Mouse (Mus musculus): ENCODE results near the gene Ak1.

Ak1 gene

GRCm38 (mm10) chr2:32627266-32628043 lies 5.9 kb downstream of the Ak1 start:
- DNase-seq (ENCODE audit: low spot score in 2 of 2), result peak in 1 of 2 experiments; percentile 59

- no peak for DNase-seq (ENCODE audit: low spot score in 2 of 2)
Measured at GRCm38 (mm10) chr2:32628044-32628550, 6.5 kb downstream of the Ak1 start.

DNA sequence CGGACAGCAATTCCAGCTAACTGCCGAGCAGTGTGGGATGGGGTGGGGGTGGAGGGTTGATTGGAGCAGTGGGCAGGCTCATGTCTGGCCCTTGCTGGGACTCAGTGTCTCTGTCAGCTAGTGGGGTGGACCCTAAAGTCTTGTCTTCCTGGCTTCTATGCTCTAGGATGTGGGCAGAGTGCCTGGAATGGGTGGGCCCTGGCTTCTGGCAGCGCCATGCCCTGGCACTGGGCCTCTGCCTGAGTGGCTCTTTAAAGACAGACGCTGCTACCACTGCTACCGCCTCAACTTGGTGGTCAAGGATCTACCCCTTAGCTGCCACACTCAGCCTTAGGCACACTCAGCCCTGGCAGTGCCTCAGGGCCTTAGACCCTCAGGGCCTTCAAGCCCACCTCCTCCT lies 7.2 kb downstream of the Ak1 start:
- DNase-seq (ENCODE audit: low spot score in 2 of 2), result peak; percentile 85 to 88

DNA sequence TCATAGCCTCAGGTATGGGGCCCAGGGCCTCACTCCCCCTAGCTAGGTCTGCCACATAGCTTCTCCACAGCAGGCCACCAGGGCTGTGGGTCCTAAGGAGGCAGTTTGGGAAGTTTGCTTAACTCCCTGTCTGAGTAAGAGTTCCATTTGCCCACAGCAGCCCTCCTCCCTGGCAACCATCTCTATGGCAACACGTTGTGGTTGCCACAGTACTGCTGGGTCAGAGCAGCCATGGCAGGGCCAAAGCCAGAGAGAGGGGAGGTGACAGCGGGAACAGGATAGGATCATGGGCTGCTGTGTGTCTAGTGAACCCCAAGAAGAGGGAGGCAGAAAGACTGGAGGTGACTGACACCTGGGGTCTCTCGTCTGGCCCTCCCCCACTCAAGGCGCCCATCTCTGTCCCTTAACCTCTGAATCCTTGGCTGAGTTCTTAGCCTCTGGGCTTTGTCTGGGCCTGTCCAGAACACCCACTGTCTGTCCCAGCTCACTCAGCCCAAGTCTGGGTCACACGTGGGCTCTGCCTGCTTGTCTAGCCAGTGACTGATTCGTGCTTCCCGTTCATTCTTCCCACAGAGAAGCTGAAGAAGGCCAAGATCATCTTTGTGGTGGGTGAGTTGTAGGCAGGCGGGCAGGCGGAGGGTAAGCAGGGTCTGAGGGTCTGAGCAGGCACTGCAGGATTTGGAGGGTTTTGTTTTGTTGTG lies 7.9 kb downstream of the Ak1 start:
- peak; percentile 70 to 81 for DNase-seq (ENCODE audit: low spot score in 2 of 2)

GRCm38 (mm10) chr2:32630036-32630435 lies 8.5 kb downstream of the Ak1 start:
- DNase-seq (ENCODE audit: low spot score in 2 of 2), result no peak

DNA sequence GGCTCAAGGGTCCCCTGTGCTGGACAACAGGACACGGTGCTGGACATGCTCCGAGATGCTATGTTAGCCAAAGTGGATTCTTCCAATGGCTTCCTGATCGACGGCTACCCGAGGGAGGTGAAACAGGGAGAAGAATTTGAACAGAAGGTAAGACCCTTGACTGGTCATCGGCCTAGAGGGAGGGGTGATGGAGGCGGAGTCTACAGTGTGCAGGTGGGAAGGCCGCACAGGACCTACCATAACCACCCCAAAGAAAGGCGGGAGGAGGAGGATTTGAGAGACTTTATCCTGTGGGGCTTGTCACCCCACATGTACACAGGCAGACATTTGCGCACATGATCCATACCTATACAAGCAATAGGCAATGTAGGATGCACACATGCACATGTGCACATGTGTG lies 9.5 kb downstream of the Ak1 start:
- DNase-seq (ENCODE audit: low spot score in 2 of 2), result no peak

- DNase-seq (ENCODE audit: low spot score in 2 of 2), result peak; percentile 75 to 83
Measured at GRCm38 (mm10) chr2:32631737-32632394, 10.3 kb downstream of the Ak1 start.

- no peak for DNase-seq (ENCODE audit: low spot score in 2 of 2)
Measured at GRCm38 (mm10) chr2:32633660-32634059, 12.1 kb downstream of the Ak1 start.

GRCm38 (mm10) chr2:32634277-32635105 lies 12.9 kb downstream of the Ak1 start:
- DNase-seq (ENCODE audit: low spot score in 2 of 2), result no peak

DNA sequence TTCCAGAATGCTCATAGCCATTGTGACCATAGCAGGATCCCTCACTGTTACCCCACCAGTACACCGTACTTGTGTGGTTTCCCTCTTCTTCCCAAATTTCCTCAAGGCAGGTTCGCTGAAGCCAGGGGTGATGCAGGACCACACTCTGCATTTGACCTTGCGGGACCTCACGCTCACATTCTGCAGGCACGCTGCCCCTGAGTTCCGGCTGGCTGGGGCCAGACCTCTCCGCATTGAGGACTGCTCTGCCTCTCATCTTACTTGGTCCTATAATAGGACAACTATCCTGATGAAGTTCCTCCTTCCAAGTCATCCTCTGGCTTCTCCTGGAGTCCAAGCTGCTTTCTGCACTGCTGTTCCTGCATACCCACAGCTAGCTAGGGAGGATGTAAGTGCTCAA lies 15.1 kb downstream of the Ak1 start:
- no peak for DNase-seq (ENCODE audit: low spot score in 2 of 2)

- DNase-seq (ENCODE audit: low spot score in 2 of 2), result peak; percentile 58 to 59
Measured at GRCm38 (mm10) chr2:32637778-32638281, 16.3 kb downstream of the Ak1 start.

DNA sequence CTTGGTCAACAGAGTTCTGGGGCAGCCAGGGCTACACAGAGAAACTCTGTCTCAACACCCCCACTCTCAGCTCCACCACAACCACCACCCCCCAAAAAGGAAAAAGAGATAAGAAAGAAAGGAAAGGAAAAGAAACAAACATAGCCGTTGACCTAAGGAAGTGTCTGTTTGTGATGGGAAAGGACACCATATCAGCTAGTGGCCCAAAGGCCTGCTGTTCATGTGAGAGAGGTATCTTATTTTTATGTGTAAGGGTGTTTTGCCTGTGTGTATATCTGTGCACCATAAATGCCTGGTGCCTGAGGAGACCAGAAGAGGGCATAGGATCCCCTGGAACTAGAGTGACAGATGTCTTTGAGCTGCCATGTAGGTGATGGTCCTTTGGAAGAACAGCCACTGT lies 18.1 kb downstream of the Ak1 start:
- no peak for DNase-seq (ENCODE audit: low spot score in 2 of 2)

DNA sequence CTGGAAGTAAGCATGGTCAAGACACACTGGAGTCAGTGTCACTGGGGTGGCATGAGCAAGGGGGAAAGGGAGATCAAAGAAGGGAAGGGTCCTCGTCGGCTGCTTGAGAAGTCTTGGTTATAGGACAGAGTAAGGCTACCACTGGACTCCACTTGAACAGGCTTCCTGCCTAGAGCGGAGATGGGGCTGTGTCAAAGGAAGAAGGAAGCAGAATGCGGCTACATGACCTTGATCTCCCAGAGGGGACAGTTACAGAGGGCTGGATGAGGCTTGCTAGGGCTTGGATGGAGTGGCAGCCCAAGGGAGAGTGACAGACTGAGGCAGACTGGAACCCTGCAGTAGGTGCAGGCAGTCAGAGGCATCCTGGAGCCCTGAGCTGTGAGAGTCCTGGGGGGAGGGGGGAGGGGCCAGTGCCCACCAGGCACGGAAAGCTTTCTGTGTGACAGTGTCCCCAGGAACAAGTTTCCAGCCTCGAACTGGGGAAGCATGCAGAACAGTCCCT lies 19.0 kb downstream of the Ak1 start:
- DNase-seq (ENCODE audit: low spot score in 2 of 2), result no peak

- DNase-seq (ENCODE audit: low spot score in 2 of 2), result no peak
Measured at GRCm38 (mm10) chr2:32641810-32642209, 20.3 kb downstream of the Ak1 start.

DNA sequence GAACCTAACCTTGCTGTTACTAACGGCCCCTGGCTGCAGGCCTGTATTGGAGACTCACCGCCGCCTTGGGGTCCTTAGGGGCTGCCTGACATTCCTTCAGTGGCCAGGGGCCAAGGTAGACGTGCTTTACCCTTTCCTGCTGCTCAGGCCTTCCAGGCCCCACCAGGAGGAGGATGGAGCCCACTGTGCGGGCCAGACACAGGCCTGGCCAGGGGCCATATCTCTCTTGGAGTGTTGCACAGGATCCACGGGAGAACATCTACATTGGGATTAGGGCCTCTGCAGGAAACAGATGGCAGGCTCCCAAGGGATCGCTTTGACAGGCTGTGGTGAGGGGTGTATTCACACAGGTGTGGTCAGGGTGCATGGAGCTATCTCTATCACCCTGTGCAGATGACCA lies 21.3 kb downstream of the Ak1 start:
- DNase-seq (ENCODE audit: low spot score in 2 of 2), result no peak

DNA sequence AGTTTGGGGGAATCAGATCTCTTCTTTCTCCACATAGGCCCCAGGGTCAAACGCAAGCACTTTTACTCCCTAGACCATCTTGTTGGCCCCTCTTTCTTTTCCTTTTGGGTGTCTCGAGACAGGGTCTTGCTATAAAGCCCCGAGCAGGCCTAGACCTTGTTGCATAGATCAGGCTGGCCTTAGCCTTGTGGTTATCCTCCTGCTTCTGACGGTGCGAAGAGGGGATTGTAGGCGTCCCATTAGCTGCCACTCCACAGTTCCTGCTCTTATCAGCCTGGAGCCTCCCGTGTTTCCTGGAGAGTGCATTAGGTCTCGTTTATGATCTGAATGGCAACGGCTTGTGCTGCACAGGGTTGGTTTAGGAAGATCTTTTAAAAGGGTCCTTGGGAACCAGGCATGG lies 22.5 kb downstream of the Ak1 start:
- no peak for DNase-seq (ENCODE audit: low spot score in 2 of 2)

- DNase-seq (ENCODE audit: low spot score in 2 of 2), result no peak
Measured at GRCm38 (mm10) chr2:32644799-32645475, 23.4 kb downstream of the Ak1 start.

DNA sequence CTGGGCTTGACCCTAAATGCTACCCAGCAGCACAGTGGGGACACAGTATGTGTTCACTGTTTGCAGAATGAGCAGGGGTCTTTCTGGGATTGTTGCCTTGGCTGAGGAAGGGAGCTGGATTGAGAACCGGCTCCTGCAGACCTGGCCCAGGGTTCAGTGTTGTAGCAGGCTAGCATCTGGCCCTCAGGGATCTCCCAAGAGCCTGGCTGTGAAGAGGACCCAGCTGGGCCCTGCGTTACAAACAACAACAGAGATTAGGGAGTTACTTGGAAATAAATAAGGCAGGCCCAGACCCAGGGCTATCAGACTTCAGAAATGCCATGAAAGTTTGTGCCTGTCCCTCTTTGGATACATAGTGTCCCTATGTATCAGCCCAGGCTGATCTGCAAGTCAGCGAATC lies 24.1 kb downstream of the Ak1 start:
- no peak for DNase-seq (ENCODE audit: low spot score in 2 of 2)

- peak in 1 of 2 experiments; percentile 50 for DNase-seq (ENCODE audit: low spot score in 2 of 2)
Measured at GRCm38 (mm10) chr2:32646379-32647056, 25.0 kb downstream of the Ak1 start, which contains the start of gene Eng. Gene Eng (plus strand): TSS chr2:32646595.

- no peak for DNase-seq (ENCODE audit: low spot score in 2 of 2)
Measured at GRCm38 (mm10) chr2:32647366-32647765, 25.8 kb downstream of the Ak1 start.
